Mouse (Mus musculus) activated CD4-positive, CD25-positive, alpha-beta regulatory T cell, adult 9 weeks (primary cell): ENCODE data around the gene C4bp. TPM values are rescaled to one million over a fixed set of nuclear protein-coding genes. Genes with fewer than 3 reads are reported as not detected.

ENCODE experiments used
- polyA plus RNA-seq: library from polyadenylated mRNA; unstranded; fragments of 100-300 nt; shearing (Covaris generic); gene quantifications from one replicate; pipeline ENCODE4 v1.2.1, GENCODE M21; 2017

C4bp gene
- polyA plus RNA-seq: not detected

DNA sequence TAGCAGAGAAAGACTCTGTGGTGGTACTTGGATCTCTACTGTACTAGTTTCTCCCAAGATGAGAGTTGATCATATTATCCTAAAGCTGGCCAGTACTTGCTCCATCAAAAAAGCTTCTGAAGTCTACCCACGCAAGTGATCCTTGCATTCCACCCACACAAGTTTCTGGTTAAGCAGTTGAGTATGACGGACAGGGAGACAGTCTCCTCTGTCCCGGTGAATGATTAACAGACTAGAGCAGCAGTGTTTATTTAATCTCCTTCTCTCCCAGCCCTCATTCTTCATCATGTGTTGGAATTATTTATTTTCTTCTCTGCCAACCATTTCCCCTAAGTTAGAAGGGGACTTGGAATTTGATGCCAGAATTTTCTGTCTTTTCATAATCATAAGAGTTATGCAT lies at the start of gene C4bp:
C4bp (minus strand) TSS at position 179 of the 400 bp plus-strand sequence.

DNA sequence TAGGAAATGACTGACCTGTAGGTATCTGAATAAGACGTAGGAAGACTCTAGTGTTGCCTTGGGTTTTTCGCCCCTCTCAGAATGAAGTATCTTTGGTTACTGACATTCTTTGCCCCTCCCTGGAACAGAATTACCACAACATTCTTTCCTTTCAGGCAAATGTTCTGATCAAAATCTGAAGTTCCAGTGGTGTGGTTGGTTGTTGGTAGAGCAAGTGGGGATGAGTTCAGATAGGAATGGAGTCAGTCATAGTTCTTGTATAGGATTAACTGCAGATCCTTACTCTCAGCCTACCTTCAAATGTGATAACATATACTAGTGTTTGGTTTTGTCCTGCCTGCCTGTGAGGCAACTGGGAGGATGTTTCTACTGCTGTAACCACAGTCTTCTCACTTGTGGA lies 31.9 kb downstream of the C4bp start, which contains the start of gene Zp3r:
Zp3r (minus strand) TSS at position 101 of the 400 bp plus-strand sequence.

Other genes with a start within 250 kb of the C4bp start
- not detected for gene Cd55b, start 238.6 kb downstream of the C4bp start, polyA plus RNA-seq
- gene Cd55, start 198.9 kb downstream of the C4bp start, polyA plus RNA-seq: 38.9 TPM
- not detected for gene Zp3r, start 32.0 kb downstream of the C4bp start, polyA plus RNA-seq
- not detected for gene Gm29427, start 54.2 kb upstream of the C4bp start, polyA plus RNA-seq
- gene Yod1, start 55.7 kb upstream of the C4bp start, polyA plus RNA-seq: 5.8 TPM
- 4.9 TPM for gene Pfkfb2, start 67.6 kb upstream of the C4bp start, polyA plus RNA-seq
- 0.45 TPM for gene AA986860, start 70.3 kb upstream of the C4bp start, polyA plus RNA-seq
- gene Fcamr, start 139.3 kb upstream of the C4bp start, polyA plus RNA-seq: 0.32 TPM
- 0.26 TPM for gene Pigr, start 165.1 kb upstream of the C4bp start, polyA plus RNA-seq
- 4.7 TPM for gene Fcmr, start 204.0 kb upstream of the C4bp start, polyA plus RNA-seq
- not detected for gene Il24, start 225.8 kb upstream of the C4bp start, polyA plus RNA-seq
- not detected for gene Il20, start 249.8 kb upstream of the C4bp start, polyA plus RNA-seq